Mouse (Mus musculus) olfactory bulb, adult 2 months (tissue): ENCODE results near the gene Zmynd10.

Experiments
- CTCF ChIP-seq: fragments of 200-500 bp; IDR thresholded peaks from 2 replicates; pipeline ENCODE4 v1.5.1; 2012; ENCODE audit warnings: low read depth, mild to moderate bottlenecking, low read length, moderate library complexity; ENCODE audit not compliant: insufficient read depth
- POLR2A ChIP-seq: fragments of 200-500 bp; IDR thresholded peaks from 2 replicates; pipeline ENCODE4 v1.6.1; 2012; ENCODE audit warnings: mild to moderate bottlenecking, low read depth, low read length, moderate library complexity; ENCODE audit not compliant: insufficient read depth

GRCm38 (mm10) chr9:107581584-107581983, 34.5 kb downstream of the Zmynd10 start:
- TF ChIP-seq POLR2A (no peak), CTCF (no peak)
